Mouse (Mus musculus) bone marrow, adult 2 months (tissue): ENCODE results near the gene Kat14.

ENCODE experiments used
- CTCF ChIP-seq: fragments of 200-500 bp; IDR thresholded peaks from 2 replicates; pipeline ENCODE4 v1.5.1; 2011; ENCODE audit warnings: low read length, control low read depth; ENCODE audit not compliant: control insufficient read depth, insufficient read depth
- POLR2A ChIP-seq: fragments of 200-500 bp; IDR thresholded peaks from 2 replicates; pipeline ENCODE4 v1.6.1; 2011; ENCODE audit warnings: low read depth, mild to moderate bottlenecking, control low read depth, low read length, borderline replicate concordance; ENCODE audit not compliant: control insufficient read depth

DNA sequence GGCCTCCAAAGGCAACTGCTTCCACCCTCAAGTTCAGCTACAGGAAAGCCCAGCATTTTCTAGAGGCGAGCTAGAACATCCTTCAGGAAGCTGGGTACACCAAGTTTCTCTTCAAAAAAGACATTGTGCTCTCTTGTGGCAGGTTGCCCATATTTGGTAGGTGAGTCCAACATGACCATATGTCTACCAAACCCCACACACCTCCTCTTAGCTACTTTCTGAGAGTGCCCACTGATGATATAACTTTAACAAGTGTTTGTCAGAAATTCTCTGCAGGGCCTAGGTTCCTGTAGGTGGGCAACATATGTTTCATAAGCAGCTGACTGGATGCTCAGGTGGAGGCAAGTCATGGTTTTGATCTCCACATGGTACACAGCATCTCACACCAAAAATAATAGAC is 45.9 kb downstream of the Kat14 start:
- no peak for TF ChIP-seq POLR2A
- no peak for TF ChIP-seq CTCF
